Mouse (Mus musculus) stomach, embryonic 15.5 days (tissue): ENCODE results near the gene Tas2r143. TPM values are rescaled to one million over a fixed set of nuclear protein-coding genes. Genes with fewer than 3 reads are reported as not detected.

ENCODE experiments used
- ATAC-seq: fragments of 200-750 bp; cut with Nextera tagmentation; 2 replicates; pipeline ENCODE4 v1.8.0; 2017; ENCODE audit warnings: low read depth, moderate number of reproducible peaks, moderate TSS enrichment; ENCODE audit not compliant: insufficient read depth, low FRiP score
- H3K27ac ChIP-seq: fragments of 300-500 bp; sonication (generic); 2 replicates; pipeline ENCODE4 v1.5.1; 2015; ENCODE audit warnings: mild to moderate bottlenecking, inconsistent platforms
- H3K27me3 ChIP-seq: fragments of 300-500 bp; sonication (generic); replicated peaks from 2 replicates; pipeline ENCODE4 v1.6.1; 2015; ENCODE audit warnings: inconsistent platforms
- H3K36me3 ChIP-seq: fragments of 300-500 bp; sonication (generic); 2 replicates; pipeline ENCODE4 v1.6.1; 2015; ENCODE audit warnings: inconsistent platforms
- H3K4me1 ChIP-seq: fragments of 300-500 bp; sonication (generic); 2 replicates; pipeline ENCODE4 v1.6.1; 2015; ENCODE audit warnings: inconsistent platforms
- H3K4me2 ChIP-seq: fragments of 300-500 bp; sonication (generic); 2 replicates; pipeline ENCODE4 v1.6.1; 2015; ENCODE audit warnings: mild to moderate bottlenecking, inconsistent platforms
- H3K4me3 ChIP-seq: fragments of 300-500 bp; sonication (generic); replicated peaks from 2 replicates; pipeline ENCODE4 v1.5.1; 2015; ENCODE audit warnings: inconsistent platforms
- H3K9ac ChIP-seq: fragments of 300-500 bp; sonication (generic); 2 replicates; pipeline ENCODE4 v1.6.1; 2015; ENCODE audit warnings: inconsistent platforms
- H3K9me3 ChIP-seq: fragments of 300-500 bp; sonication (generic); 2 replicates; pipeline ENCODE4 v1.6.1; 2016; ENCODE audit warnings: inconsistent platforms
- WGBS: fragments of 180-500 bp; shearing (Covaris S2); methylation state at CpG from one replicate; pipeline ENCODE4 v1.1.7; 2015; 5-methylcytosine and 5-hydroxymethylcytosine counted together
- polyA plus RNA-seq: library from polyadenylated mRNA; unstranded; fragments of >200 nt; fragmentation: Nextera tagmentation; extraction: Ambion mirVana; gene quantifications from 2 replicates; pipeline ENCODE4 v1.2.1, GENCODE M21; 2015

Gene Tas2r143
- polyA plus RNA-seq, 1 experiment from 2014 or later, result not detected

- no peak overlapping the region for H3K4me2 ChIP-seq
- WGBS, result 90% methylated on average over 12 of the region's 12 CpGs
- ATAC-seq, result no peak
- peaks cover 25% of the 10 kb centered on the region for H3K4me1 ChIP-seq
- no peak overlapping the region for H3K9ac ChIP-seq
- peaks cover 50% of the 10 kb centered on the region for H3K36me3 ChIP-seq
- H3K4me3 ChIP-seq, result no peak overlapping the region
- H3K9me3 ChIP-seq, result no peaks in the 10 kb centered on the region
- H3K27me3 ChIP-seq, result no peaks in the 10 kb centered on the region
- peak overlapping the region; percentile 35 for H3K27ac ChIP-seq
These were observed 41.1 kb upstream of the Tas2r143 start for GRCm38 (mm10) chr6:42358901-42359300.

GRCm38 (mm10) chr6:42359364-42360147 lies 40.5 kb upstream of the Tas2r143 start:
- no peak overlapping the region for H3K9ac ChIP-seq
- H3K4me1 ChIP-seq, result peaks cover 18% of the 10 kb centered on the region

GRCm38 (mm10) chr6:42360231-42360840 lies 39.7 kb upstream of the Tas2r143 start:
- Histone ChIP-seq H3K4me1 (peaks cover 13% of the 10 kb centered on the region; the same call in 1 of the 2 replicates), H3K4me2 (no peak overlapping the region), H3K27me3 (no peaks in the 10 kb centered on the region), H3K27ac (no peak overlapping the region), H3K9me3 (no peaks in the 10 kb centered on the region), H3K4me3 (no peak overlapping the region), H3K9ac (no peak overlapping the region), H3K36me3 (peaks cover 54% of the 10 kb centered on the region)
- 88% methylated on average over 6 of the region's 6 CpGs for WGBS
- ATAC-seq, result no peak

More at GRCm38 (mm10) chr6:42359364-42360147, 40.5 kb upstream of the Tas2r143 start:
- Histone ChIP-seq H3K4me2 (no peak overlapping the region), H3K4me3 (no peak overlapping the region), H3K36me3 (peaks cover 54% of the 10 kb centered on the region), H3K9me3 (no peaks in the 10 kb centered on the region), H3K27ac (peak overlapping the region; percentile 35), H3K27me3 (no peaks in the 10 kb centered on the region)
- ATAC-seq, result no peak
- WGBS, result 57% methylated on average over 9 of the region's 9 CpGs

- H3K27me3 ChIP-seq, result no peaks in the 10 kb centered on the region
- WGBS, result 88% methylated on average over 13 of the region's 13 CpGs
- no peak overlapping the region for H3K27ac ChIP-seq
- no peak overlapping the region for H3K9ac ChIP-seq
- no peaks in the 10 kb centered on the region for H3K9me3 ChIP-seq
- H3K4me1 ChIP-seq, result peaks cover 11% of the 10 kb centered on the region; the same call in 1 of the 2 replicates
- H3K4me2 ChIP-seq, result no peak overlapping the region
- H3K36me3 ChIP-seq, result peaks cover 46% of the 10 kb centered on the region
- ATAC-seq, result no peak
- H3K4me3 ChIP-seq, result no peak overlapping the region
These were observed 38.8 kb upstream of the Tas2r143 start for GRCm38 (mm10) chr6:42361041-42361895.

GRCm38 (mm10) chr6:42362074-42362473 lies 38.0 kb upstream of the Tas2r143 start:
- no peak for ATAC-seq
- H3K36me3 ChIP-seq, result peaks cover 38% of the 10 kb centered on the region
- 67% methylated on average over 1 of the region's 1 CpGs for WGBS

GRCm38 (mm10) chr6:42362497-42362896 lies 37.5 kb upstream of the Tas2r143 start:
- Histone ChIP-seq H3K4me3 (no peak overlapping the region), H3K4me1 (peaks cover 7% of the 10 kb centered on the region; the same call in 1 of the 2 replicates), H3K4me2 (no peak overlapping the region), H3K36me3 (peaks cover 37% of the 10 kb centered on the region), H3K9me3 (no peaks in the 10 kb centered on the region), H3K27me3 (no peaks in the 10 kb centered on the region), H3K9ac (no peak overlapping the region), H3K27ac (no peak overlapping the region)
- no peak for ATAC-seq
- WGBS, result 65% methylated on average over 1 of the region's 1 CpGs

More at GRCm38 (mm10) chr6:42362074-42362473, 38.0 kb upstream of the Tas2r143 start:
- no peak overlapping the region for H3K27ac ChIP-seq
- H3K4me3 ChIP-seq, result no peak overlapping the region
- H3K4me2 ChIP-seq, result no peak overlapping the region
- no peaks in the 10 kb centered on the region for H3K9me3 ChIP-seq
- H3K27me3 ChIP-seq, result no peaks in the 10 kb centered on the region
- H3K9ac ChIP-seq, result no peak overlapping the region
- peaks cover 7% of the 10 kb centered on the region; the same call in 1 of the 2 replicates for H3K4me1 ChIP-seq

- WGBS, result 59% methylated on average over 3 of the region's 3 CpGs
- ATAC-seq, result no peak
- Histone ChIP-seq H3K9me3 (no peaks in the 10 kb centered on the region), H3K4me3 (no peak overlapping the region), H3K36me3 (peaks cover 32% of the 10 kb centered on the region), H3K4me1 (peaks cover 7% of the 10 kb centered on the region; the same call in 1 of the 2 replicates), H3K27me3 (no peaks in the 10 kb centered on the region), H3K27ac (no peak overlapping the region), H3K9ac (no peak overlapping the region), H3K4me2 (no peak overlapping the region)
These were observed 37.1 kb upstream of the Tas2r143 start for GRCm38 (mm10) chr6:42362974-42363373.

GRCm38 (mm10) chr6:42364066-42364465 lies 36.0 kb upstream of the Tas2r143 start:
- no peaks in the 10 kb centered on the region for H3K9me3 ChIP-seq
- peaks cover 2% of the 10 kb centered on the region; the same call in 1 of the 2 replicates for H3K4me1 ChIP-seq
- peaks cover 22% of the 10 kb centered on the region for H3K36me3 ChIP-seq
- H3K9ac ChIP-seq, result no peak overlapping the region
- no peaks in the 10 kb centered on the region for H3K27me3 ChIP-seq
- no peak overlapping the region for H3K27ac ChIP-seq
- H3K4me2 ChIP-seq, result no peak overlapping the region
- no peak for ATAC-seq
- 88% methylated on average over 4 of the region's 4 CpGs for WGBS
- no peak overlapping the region for H3K4me3 ChIP-seq

GRCm38 (mm10) chr6:42364607-42365006 lies 35.4 kb upstream of the Tas2r143 start:
- WGBS, result 80% methylated on average over 15 of the region's 15 CpGs
- Histone ChIP-seq H3K27ac (no peak overlapping the region), H3K36me3 (peaks cover 18% of the 10 kb centered on the region; the same call in 1 of the 2 replicates), H3K4me3 (no peak overlapping the region), H3K9me3 (no peaks in the 10 kb centered on the region), H3K9ac (no peak overlapping the region), H3K4me2 (no peak overlapping the region), H3K27me3 (no peaks in the 10 kb centered on the region), H3K4me1 (no peaks in the 10 kb centered on the region)
- ATAC-seq, result no peak

- no peak overlapping the region for H3K4me2 ChIP-seq
- WGBS, result 95% methylated on average over 6 of the region's 6 CpGs
- no peak overlapping the region for H3K4me3 ChIP-seq
- ATAC-seq, result no peak
- H3K27me3 ChIP-seq, result no peaks in the 10 kb centered on the region
- H3K9ac ChIP-seq, result no peak overlapping the region
- H3K27ac ChIP-seq, result no peak overlapping the region
- H3K4me1 ChIP-seq, result no peaks in the 10 kb centered on the region
- H3K9me3 ChIP-seq, result no peaks in the 10 kb centered on the region
- peaks cover 12% of the 10 kb centered on the region; the same call in 1 of the 2 replicates for H3K36me3 ChIP-seq
These were observed 34.8 kb upstream of the Tas2r143 start for GRCm38 (mm10) chr6:42365215-42365614.

- ATAC-seq, result no peak
- Histone ChIP-seq H3K9me3 (no peaks in the 10 kb centered on the region), H3K36me3 (0 out of 2 replicates have a peak, but pooled peaks cover 1% of the 10 kb centered on the region), H3K4me1 (peaks cover 29% of the 10 kb centered on the region), H3K4me3 (no peak overlapping the region), H3K27me3 (no peaks in the 10 kb centered on the region), H3K9ac (no peak overlapping the region), H3K4me2 (no peak overlapping the region), H3K27ac (no peak overlapping the region)
- 35% methylated on average over 3 of the region's 3 CpGs for WGBS
These were observed 30.2 kb upstream of the Tas2r143 start for GRCm38 (mm10) chr6:42369870-42370269.
